Mouse (Mus musculus) liver, embryonic 11.5 days (tissue): ENCODE data around the gene 1700015G11Rik. TPM values are rescaled to one million over a fixed set of nuclear protein-coding genes. Genes with fewer than 3 reads are reported as not detected.
A peak's percentile ranks its signal among the peaks of the same experiment; 100 is the strongest.

Experiments used
- ATAC-seq: fragments of 200-750 bp; cut with Nextera tagmentation; replicated peaks from 2 replicates; pipeline ENCODE4 v1.8.0; 2017; ENCODE audit warnings: moderate number of reproducible peaks, mild to moderate bottlenecking, moderate TSS enrichment, moderate library complexity; ENCODE audit not compliant: low FRiP score
- DNase-seq: peaks from one replicate; pipeline ENCODE4 v3.0.0-alpha.2; 2017; ENCODE audit warnings: low spot score
- H3K27ac ChIP-seq: fragments of 300-500 bp; sonication (generic); 2 replicates; pipeline ENCODE4 v1.5.1; 2014; ENCODE audit warnings: mild to moderate bottlenecking, low read depth, low read length, control low read depth
- H3K27me3 ChIP-seq: fragments of 300-500 bp; sonication (generic); replicated peaks from 2 replicates; pipeline ENCODE4 v1.6.1; 2014; ENCODE audit warnings: low read length, mixed read lengths; ENCODE audit not compliant: control insufficient read depth, insufficient read depth
- H3K36me3 ChIP-seq: fragments of 300-500 bp; sonication (generic); 2 replicates; pipeline ENCODE4 v1.6.1; 2014; ENCODE audit warnings: mild to moderate bottlenecking, low read length, moderate library complexity, mixed read lengths; ENCODE audit not compliant: control insufficient read depth, insufficient read depth
- H3K4me1 ChIP-seq: fragments of 300-500 bp; sonication (generic); replicated peaks from 2 replicates; pipeline ENCODE4 v1.6.1; 2014; ENCODE audit warnings: low read length, mixed read lengths; ENCODE audit not compliant: control insufficient read depth, insufficient read depth
- H3K4me2 ChIP-seq: fragments of 300-500 bp; sonication (generic); 2 replicates; pipeline ENCODE4 v1.6.1; 2014; ENCODE audit warnings: mild to moderate bottlenecking, control low read depth, moderate library complexity
- H3K4me3 ChIP-seq: fragments of 300-500 bp; sonication (generic); 2 replicates; pipeline ENCODE4 v1.5.1; 2014; ENCODE audit warnings: low read depth, low read length, control low read depth
- H3K9ac ChIP-seq: fragments of 300-500 bp; sonication (generic); 2 replicates; pipeline ENCODE4 v1.6.1; 2014; ENCODE audit warnings: low read depth, low read length, control low read depth
- H3K9me3 ChIP-seq: fragments of 300-500 bp; sonication (generic); 2 replicates; pipeline ENCODE4 v1.6.1; 2016; ENCODE audit warnings: low read length, inconsistent platforms, mixed read lengths; ENCODE audit not compliant: control insufficient read depth
- WGBS: fragments of 180-500 bp; shearing (Covaris S2); extraction: QIAGEN DNeasy Blood & Tissue Kit; methylation state at CpG from one replicate; pipeline ENCODE4 v1.1.7; 2014; 5-methylcytosine and 5-hydroxymethylcytosine counted together
- polyA plus RNA-seq: library from polyadenylated mRNA; unstranded; fragments of >200 nt; fragmentation: Nextera tagmentation; extraction: Ambion mirVana; gene quantifications from 2 replicates; pipeline ENCODE4 v1.2.1, GENCODE M21; 2014

Gene 1700015G11Rik
- polyA plus RNA-seq, 1 experiment from 2014 or later = not detected

- H3K4me2 ChIP-seq = no peak overlapping the region
- ATAC-seq (no peak), DNase-seq (no peak)
- H3K9ac ChIP-seq = no peak overlapping the region
- H3K27me3 ChIP-seq = no peaks in the 10 kb centered on the region
- WGBS = 66% methylated on average over 2 of the region's 2 CpGs
- no peak overlapping the region for H3K4me3 ChIP-seq
- peaks cover 8% of the 10 kb centered on the region; the same call in 1 of the 2 replicates for H3K4me1 ChIP-seq
- H3K9me3 ChIP-seq = no peaks in the 10 kb centered on the region
- H3K36me3 ChIP-seq = no peaks in the 10 kb centered on the region
- no peak overlapping the region for H3K27ac ChIP-seq
Measured at GRCm38 (mm10) chr7:52007138-52007537, 8.4 kb downstream of the 1700015G11Rik start.

GRCm38 (mm10) chr7:52006296-52006630 lies 9.3 kb downstream of the 1700015G11Rik start:
- 2% methylated on average over 9 of the region's 9 CpGs for WGBS

GRCm38 (mm10) chr7:52005511-52006295 lies 9.8 kb downstream of the 1700015G11Rik start, which contains the start of gene Svip:
Gene Svip, minus strand, starts transcription at chr7:52006018.
- DNase-seq (peak; percentile 90), ATAC-seq (peak; percentile 92)
- Histone ChIP-seq H3K9ac (peak within 1 kb of the TSS; percentile 79), H3K4me2 (peak within 1 kb of the TSS; percentile 66), H3K4me1 (peaks cover 8% of the 10 kb centered on the region; the same call in 1 of the 2 replicates), H3K27me3 (no peaks in the 10 kb centered on the region), H3K27ac (peak within 1 kb of the TSS; percentile 79), H3K4me3 (peak within 1 kb of the TSS; percentile 71), H3K36me3 (no peaks in the 10 kb centered on the region), H3K9me3 (no peaks in the 10 kb centered on the region)
- WGBS = 1% methylated on average over 36 of the region's 47 CpGs

More at GRCm38 (mm10) chr7:52006296-52006630, 9.3 kb downstream of the 1700015G11Rik start:
- Histone ChIP-seq H3K9me3 (no peaks in the 10 kb centered on the region), H3K4me1 (peaks cover 8% of the 10 kb centered on the region; the same call in 1 of the 2 replicates), H3K27ac (peak overlapping the region; percentile 40), H3K4me3 (peak overlapping the region; percentile 71), H3K27me3 (no peaks in the 10 kb centered on the region), H3K36me3 (no peaks in the 10 kb centered on the region), H3K9ac (peak overlapping the region; percentile 11; the same call in 1 of the 2 replicates), H3K4me2 (peak overlapping the region; percentile 66)
- ATAC-seq (no peak), DNase-seq (no peak)

- WGBS = 45% methylated on average over 3 of the region's 3 CpGs
- peak overlapping the region; percentile 82 for H3K27ac ChIP-seq
- H3K9ac ChIP-seq = peak overlapping the region; percentile 10; the same call in 1 of the 2 replicates
- no peak overlapping the region for H3K4me3 ChIP-seq
- no peaks in the 10 kb centered on the region for H3K27me3 ChIP-seq
- no peaks in the 10 kb centered on the region for H3K36me3 ChIP-seq
- H3K9me3 ChIP-seq = no peaks in the 10 kb centered on the region
- ATAC-seq = peak; percentile 96
- peak overlapping the region; percentile 48 for H3K4me2 ChIP-seq
- DNase-seq = no peak
- peaks cover 20% of the 10 kb centered on the region for H3K4me1 ChIP-seq
Measured at GRCm38 (mm10) chr7:51991020-51991419, 24.5 kb downstream of the 1700015G11Rik start.

GRCm38 (mm10) chr7:51986909-51987308 lies 28.6 kb downstream of the 1700015G11Rik start:
- DNase-seq (no peak), ATAC-seq (no peak)
- Histone ChIP-seq H3K9ac (no peak overlapping the region), H3K36me3 (no peaks in the 10 kb centered on the region), H3K27me3 (no peaks in the 10 kb centered on the region), H3K27ac (no peak overlapping the region), H3K4me2 (no peak overlapping the region), H3K4me3 (no peak overlapping the region), H3K9me3 (no peaks in the 10 kb centered on the region), H3K4me1 (peaks cover 24% of the 10 kb centered on the region)
- 44% methylated on average over 6 of the region's 6 CpGs for WGBS

- Histone ChIP-seq H3K9ac (no peak overlapping the region), H3K36me3 (no peaks in the 10 kb centered on the region), H3K27ac (no peak overlapping the region), H3K27me3 (no peaks in the 10 kb centered on the region), H3K4me3 (no peak overlapping the region), H3K4me2 (no peak overlapping the region), H3K4me1 (peaks cover 20% of the 10 kb centered on the region), H3K9me3 (no peaks in the 10 kb centered on the region)
- no peak for ATAC-seq
- DNase-seq = no peak
- WGBS = 72% methylated on average over 6 of the region's 6 CpGs
Measured at GRCm38 (mm10) chr7:51985763-51986162, 29.8 kb downstream of the 1700015G11Rik start.

- Histone ChIP-seq H3K27ac (no peak overlapping the region), H3K27me3 (no peaks in the 10 kb centered on the region), H3K4me3 (no peak overlapping the region), H3K9ac (no peak overlapping the region), H3K4me1 (peaks cover 7% of the 10 kb centered on the region; the same call in 1 of the 2 replicates), H3K36me3 (no peaks in the 10 kb centered on the region), H3K9me3 (no peaks in the 10 kb centered on the region), H3K4me2 (no peak overlapping the region)
- WGBS = 24% methylated on average over 1 of the region's 1 CpGs
- peak; percentile 83 for ATAC-seq
- no peak for DNase-seq
Measured at GRCm38 (mm10) chr7:51982303-51982702, 33.2 kb downstream of the 1700015G11Rik start.

- no peak overlapping the region for H3K27ac ChIP-seq
- no peak for DNase-seq
Measured at GRCm38 (mm10) chr7:51979271-51979670, 36.3 kb downstream of the 1700015G11Rik start.

GRCm38 (mm10) chr7:51975181-51975580 lies 40.3 kb downstream of the 1700015G11Rik start:
- H3K4me2 ChIP-seq = no peak overlapping the region
- H3K36me3 ChIP-seq = no peaks in the 10 kb centered on the region
- no peak for DNase-seq
- H3K27me3 ChIP-seq = no peaks in the 10 kb centered on the region
- H3K4me3 ChIP-seq = no peak overlapping the region
- H3K9ac ChIP-seq = no peak overlapping the region
- H3K9me3 ChIP-seq = no peaks in the 10 kb centered on the region
- 62% methylated on average over 6 of the region's 6 CpGs for WGBS
- no peak overlapping the region for H3K27ac ChIP-seq
- peak; percentile 62 for ATAC-seq
- no peaks in the 10 kb centered on the region for H3K4me1 ChIP-seq

More at GRCm38 (mm10) chr7:51979271-51979670, 36.3 kb downstream of the 1700015G11Rik start:
- Histone ChIP-seq H3K4me3 (no peak overlapping the region), H3K4me2 (no peak overlapping the region), H3K36me3 (no peaks in the 10 kb centered on the region), H3K9me3 (no peaks in the 10 kb centered on the region), H3K9ac (no peak overlapping the region), H3K4me1 (peaks cover 7% of the 10 kb centered on the region; the same call in 1 of the 2 replicates), H3K27me3 (no peaks in the 10 kb centered on the region)
- no peak for ATAC-seq
- WGBS = 38% methylated on average over 5 of the region's 5 CpGs
